Mouse (Mus musculus) heart, embryonic 16.5 days (tissue): ENCODE results near the gene Creld2. TPM values are rescaled to one million over a fixed set of nuclear protein-coding genes. Genes with fewer than 3 reads are reported as not detected.

ENCODE experiments used
- ATAC-seq: fragments of 200-750 bp; cut with Nextera tagmentation; replicated peaks from 2 replicates; pipeline ENCODE4 v1.8.0; 2017; ENCODE audit warnings: moderate number of reproducible peaks; ENCODE audit not compliant: insufficient read depth, low FRiP score; ENCODE audit errors: extremely low read depth
- H3K27ac ChIP-seq: fragments of 300-500 bp; sonication (generic); 2 replicates; pipeline ENCODE4 v1.5.1; 2014; ENCODE audit warnings: mild to moderate bottlenecking, low read length, control low read depth, moderate library complexity
- H3K27me3 ChIP-seq: fragments of 300-500 bp; sonication (generic); 2 replicates; pipeline ENCODE4 v1.6.1; 2014; ENCODE audit warnings: low read length, mixed read lengths; ENCODE audit not compliant: control insufficient read depth, insufficient read depth
- H3K36me3 ChIP-seq: fragments of 300-500 bp; sonication (generic); 2 replicates; pipeline ENCODE4 v1.6.1; 2014; ENCODE audit not compliant: control insufficient read depth, insufficient read depth
- H3K4me1 ChIP-seq: fragments of 300-500 bp; sonication (generic); 2 replicates; pipeline ENCODE4 v1.6.1; 2014; ENCODE audit warnings: low read length, mixed read lengths; ENCODE audit not compliant: control insufficient read depth, insufficient read depth
- H3K4me2 ChIP-seq: fragments of 300-500 bp; sonication (generic); 2 replicates; pipeline ENCODE4 v1.6.1; 2014; ENCODE audit warnings: low read depth, mild to moderate bottlenecking, control low read depth, low read length
- H3K4me3 ChIP-seq: fragments of 300-500 bp; sonication (generic); 2 replicates; pipeline ENCODE4 v1.5.1; 2014; ENCODE audit warnings: mild to moderate bottlenecking, control low read depth, low read length
- H3K9ac ChIP-seq: fragments of 300-500 bp; sonication (generic); 2 replicates; pipeline ENCODE4 v1.6.1; 2014; ENCODE audit warnings: low read length, control low read depth
- H3K9me3 ChIP-seq: fragments of 300-500 bp; sonication (generic); replicated peaks from 2 replicates; pipeline ENCODE4 v1.6.1; 2016; ENCODE audit warnings: low read length; ENCODE audit not compliant: control insufficient read depth
- whole genome bisulfite sequencing: fragments of 180-500 bp; shearing (Covaris S2); extraction: QIAGEN DNeasy Blood & Tissue Kit; methylation state at CpG from one replicate; pipeline ENCODE4 v1.1.7; 2014; 5-methylcytosine and 5-hydroxymethylcytosine counted together
- polyA plus RNA-seq: library from polyadenylated mRNA; unstranded; fragments of >200 nt; fragmentation: Nextera tagmentation; extraction: Ambion mirVana; gene quantifications from 2 replicates; pipeline ENCODE4 v1.2.1, GENCODE M21; 2015

Gene Creld2
- polyA plus RNA-seq, 1 experiment from 2014 or later, result 61.9 TPM

- Histone ChIP-seq H3K4me1 (peaks cover 34% of the 10 kb centered on the region), H3K4me3 (peak within 1 kb of the TSS; percentile 74), H3K27me3 (no peaks in the 10 kb centered on the region), H3K9ac (peak within 1 kb of the TSS; percentile 91), H3K9me3 (no peaks in the 10 kb centered on the region), H3K4me2 (peak within 1 kb of the TSS; percentile 85), H3K27ac (peak within 1 kb of the TSS; percentile 94), H3K36me3 (peaks cover 10% of the 10 kb centered on the region)
- WGBS, result under 1% methylated on average over 105 of the region's 107 CpGs
- peak; percentile 79 for ATAC-seq
Observed at GRCm38 (mm10) chr15:88861772-88862622, 42.6 kb downstream of the Creld2 start, which contains the start of gene Pim3. Pim3 (plus strand) TSS chr15:88862186.

GRCm38 (mm10) chr15:88862881-88863694 is 43.6 kb downstream of the Creld2 start:
- Histone ChIP-seq H3K4me3 (peak overlapping the region; percentile 74), H3K36me3 (peaks cover 10% of the 10 kb centered on the region), H3K4me1 (peaks cover 44% of the 10 kb centered on the region), H3K9ac (peak overlapping the region; percentile 91), H3K27ac (peak overlapping the region; percentile 94), H3K9me3 (no peaks in the 10 kb centered on the region), H3K27me3 (no peaks in the 10 kb centered on the region), H3K4me2 (peak overlapping the region; percentile 85)
- under 1% methylated on average over 98 of the region's 98 CpGs for WGBS
- ATAC-seq, result no peak

GRCm38 (mm10) chr15:88863695-88864231 is 44.3 kb downstream of the Creld2 start:
- peaks cover 10% of the 10 kb centered on the region for H3K36me3 ChIP-seq
- H3K4me1 ChIP-seq, result peaks cover 47% of the 10 kb centered on the region
- under 1% methylated on average over 26 of the region's 39 CpGs for WGBS
- peak; percentile 72 for ATAC-seq
- peak overlapping the region; percentile 85 for H3K4me2 ChIP-seq
- peak overlapping the region; percentile 91 for H3K9ac ChIP-seq
- H3K27me3 ChIP-seq, result no peaks in the 10 kb centered on the region
- H3K27ac ChIP-seq, result peak overlapping the region; percentile 94
- H3K9me3 ChIP-seq, result no peaks in the 10 kb centered on the region
- peak overlapping the region; percentile 74 for H3K4me3 ChIP-seq

DNA sequence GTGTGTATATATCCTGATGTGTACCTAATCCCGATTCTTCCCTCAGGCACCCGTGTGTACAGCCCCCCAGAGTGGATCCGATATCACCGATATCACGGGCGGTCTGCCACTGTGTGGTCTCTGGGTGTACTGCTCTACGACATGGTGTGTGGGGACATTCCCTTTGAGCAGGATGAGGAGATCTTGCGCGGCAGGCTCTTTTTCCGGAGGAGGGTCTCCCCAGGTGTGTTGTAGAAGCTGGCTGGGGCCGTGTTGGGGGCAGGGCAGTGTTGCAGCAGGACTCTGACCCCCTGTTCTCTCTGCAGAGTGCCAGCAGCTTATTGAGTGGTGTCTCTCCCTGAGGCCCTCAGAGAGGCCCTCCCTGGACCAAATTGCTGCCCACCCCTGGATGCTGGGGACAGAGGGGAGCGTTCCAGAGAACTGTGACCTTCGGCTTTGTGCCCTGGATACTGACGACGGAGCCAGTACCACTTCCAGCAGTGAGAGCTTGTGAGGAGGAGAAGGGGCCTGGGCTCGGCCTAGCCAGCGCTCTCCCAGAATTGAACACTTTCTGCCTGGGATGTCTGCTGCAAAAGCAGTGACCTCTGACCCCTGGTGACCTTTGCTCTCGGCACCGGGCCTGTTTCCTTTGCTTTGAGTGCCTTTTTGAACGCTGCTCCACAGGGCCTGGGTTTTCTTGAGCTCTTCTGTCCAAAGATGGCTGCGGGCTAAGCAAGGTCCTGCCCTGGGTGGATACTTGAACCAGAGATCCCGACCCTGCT is 45.0 kb downstream of the Creld2 start:
- WGBS, result 26% methylated on average over 22 of the region's 22 CpGs
- H3K9me3 ChIP-seq, result no peaks in the 10 kb centered on the region

GRCm38 (mm10) chr15:88865061-88865460 is 45.6 kb downstream of the Creld2 start:
- Histone ChIP-seq H3K9ac (peak overlapping the region; percentile 91), H3K9me3 (no peaks in the 10 kb centered on the region), H3K4me2 (peak overlapping the region; percentile 85), H3K27ac (peak overlapping the region; percentile 94), H3K27me3 (no peaks in the 10 kb centered on the region), H3K4me1 (peaks cover 47% of the 10 kb centered on the region), H3K4me3 (peak overlapping the region; percentile 74), H3K36me3 (peaks cover 10% of the 10 kb centered on the region)
- ATAC-seq, result no peak
- 73% methylated on average over 14 of the region's 14 CpGs for WGBS

More for the DNA sequence above, 45.0 kb downstream of the Creld2 start:
- Histone ChIP-seq H3K4me1 (peaks cover 47% of the 10 kb centered on the region), H3K4me3 (peak overlapping the region; percentile 74), H3K9ac (peak overlapping the region; percentile 91), H3K27ac (peak overlapping the region; percentile 94), H3K27me3 (no peaks in the 10 kb centered on the region), H3K4me2 (peak overlapping the region; percentile 85), H3K36me3 (peaks cover 10% of the 10 kb centered on the region)
- no peak; the same call in 1 of the 2 replicates for ATAC-seq

GRCm38 (mm10) chr15:88865888-88866695 is 46.6 kb downstream of the Creld2 start:
- no peak for ATAC-seq
- Histone ChIP-seq H3K27ac (peak overlapping the region; percentile 95), H3K4me3 (no peak overlapping the region), H3K9ac (peak overlapping the region; percentile 44), H3K27me3 (no peaks in the 10 kb centered on the region), H3K4me1 (peaks cover 47% of the 10 kb centered on the region), H3K9me3 (no peaks in the 10 kb centered on the region), H3K4me2 (peak overlapping the region; percentile 17), H3K36me3 (peaks cover 10% of the 10 kb centered on the region)
- WGBS, result 54% methylated on average over 4 of the region's 4 CpGs

GRCm38 (mm10) chr15:88866934-88867356 is 47.5 kb downstream of the Creld2 start:
- Histone ChIP-seq H3K4me3 (no peak overlapping the region), H3K4me2 (peak overlapping the region; percentile 20), H3K4me1 (peaks cover 42% of the 10 kb centered on the region), H3K36me3 (peaks cover 10% of the 10 kb centered on the region), H3K27ac (peak overlapping the region; percentile 95), H3K9ac (peak overlapping the region; percentile 44; the same call in 1 of the 2 replicates), H3K27me3 (no peaks in the 10 kb centered on the region), H3K9me3 (no peaks in the 10 kb centered on the region)
- 31% methylated on average over 7 of the region's 7 CpGs for WGBS
- ATAC-seq, result no peak
